10 mouse cellular contexts compared by ENCODE assay signal in the genomic region with DNA sequence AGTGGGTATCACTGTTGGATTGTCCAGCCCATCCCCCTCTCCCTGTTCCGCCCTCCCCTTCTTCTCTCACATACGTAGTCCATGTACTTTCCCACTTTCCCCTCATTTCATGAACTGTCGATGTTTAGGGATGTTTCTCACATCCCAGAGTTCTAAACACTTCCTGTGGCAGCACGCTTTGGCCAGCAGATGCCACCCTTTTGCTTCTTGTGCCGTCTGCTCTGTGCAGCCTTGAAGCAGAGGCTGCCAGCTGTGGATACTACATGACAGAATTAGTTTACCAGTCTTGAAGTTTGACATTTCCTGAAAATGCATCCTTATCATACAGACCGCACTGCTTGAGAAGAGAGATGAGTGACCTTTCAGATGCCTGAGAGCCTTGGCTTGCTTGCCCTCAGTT. TPM values are rescaled to one million over a fixed set of nuclear protein-coding genes. Genes with fewer than 3 reads are reported as not detected.
DNase-seq lines count a peak whose midpoint lies in the region; ATAC-seq and TF ChIP-seq lines count a peak whose summit lies in the region.
"Had no signal": no experiment of that assay in that cellular context is flagged by ENCODE, and none has a peak within 500 bp of the region (broad histone marks: within the 10 kb centered on the region; RNA-seq: fewer than 3 reads in every experiment).

No protein-coding gene starts in this region.

- H3K4me3 ChIP-seq in cerebellum, adult 2 months (replicated peaks; ENCODE audit: insufficient read depth, low read depth, low read length), result no peak overlapping the region
- no peak overlapping the region for H3K4me3 ChIP-seq in kidney, embryonic 16.5 days (ENCODE audit: low read length)
- H3K4me3 ChIP-seq in midbrain, embryonic 16.5 days (ENCODE audit: low read depth, low read length), result no peak overlapping the region

- intact Hi-C loops in left cerebral cortex, postnatal 36 days (cut with DNase I), result loop anchor here (5.0 to 10.0 kb wide), 2 partner anchors 210 to 253 kb away; a partner anchor contains a TSS

- H3K9ac ChIP-seq in kidney, embryonic 16.5 days (replicated peaks; ENCODE audit: low read length), result no peak overlapping the region
- no peak overlapping the region for H3K9ac ChIP-seq in midbrain, embryonic 16.5 days (ENCODE audit: low read depth, low read length)

- 71% methylated on average over 6 of the region's 6 CpGs for WGBS in cerebellum, adult 2 months
- 66% methylated on average over 6 of the region's 6 CpGs for WGBS in kidney, embryonic 16.5 days
- WGBS in midbrain, embryonic 16.5 days, result 51% methylated on average over 6 of the region's 6 CpGs

- ATAC-seq in kidney, embryonic 16.5 days (ENCODE audit: low FRiP score, low TSS enrichment), result 0 out of 2 replicates have a peak, but pooled peaks have one; percentile 4
- peak; percentile 76 for ATAC-seq in midbrain, embryonic 16.5 days

- H3K36me3 ChIP-seq in kidney, embryonic 16.5 days (ENCODE audit: insufficient read depth, low read length), result no peaks in the 10 kb centered on the region
- H3K36me3 ChIP-seq in midbrain, embryonic 16.5 days (ENCODE audit: control insufficient read depth, insufficient read depth, low read length), result no peaks in the 10 kb centered on the region

- no peak overlapping the region for H3K27ac ChIP-seq in cerebellum, adult 2 months (ENCODE audit: insufficient read depth, low read length)
- H3K27ac ChIP-seq in kidney, embryonic 16.5 days (ENCODE audit: low read length), result no peak overlapping the region
- no peak overlapping the region for H3K27ac ChIP-seq in midbrain, embryonic 16.5 days (ENCODE audit: low read length)

- H3K9me3 ChIP-seq in kidney, embryonic 16.5 days (ENCODE audit: low read length), result no peaks in the 10 kb centered on the region
- H3K9me3 ChIP-seq in midbrain, embryonic 16.5 days (replicated peaks; ENCODE audit: control insufficient read depth, low read length, poor library complexity, severe bottlenecking), result no peaks in the 10 kb centered on the region

- TF ChIP-seq POLR2A in cerebellum, adult 2 months (IDR thresholded peaks at IDR 0.05; ENCODE audit: borderline replicate concordance, insufficient read depth, low read length), result no peak

- DNase-seq in cerebellum, adult 2 months, result no peak
- DNase-seq in cerebellum, adult 11 months, result no peak
- DNase-seq in left cerebral cortex, adult 18-20 months (ENCODE audit: low spot score in 2 of 2), result peak; percentile 22 to 33
- DNase-seq in left cerebral cortex, postnatal 36 days (ENCODE audit: low spot score in 2 of 2), result no peak
- DNase-seq in thymus, postnatal 10 days (ENCODE audit: low spot score in 2 of 2), result no peak
- DNase-seq in gastrocnemius, adult 18-20 months (ENCODE audit: low spot score), result no peak

- peak; percentile 56 for TF ChIP-seq CTCF in cerebellum, adult 2 months (IDR thresholded peaks at IDR 0.05; ENCODE audit: borderline replicate concordance, insufficient read depth, low read depth, low read length)

- H3K4me1 ChIP-seq in cerebellum, adult 2 months (ENCODE audit: control insufficient read depth, insufficient read depth, low read length), result no peaks in the 10 kb centered on the region; the same call in 1 of the 2 replicates
- H3K4me1 ChIP-seq in kidney, embryonic 16.5 days (ENCODE audit: insufficient read depth, low read length), result peaks cover 20% of the 10 kb centered on the region; the same call in 1 of the 2 replicates
- peaks cover 16% of the 10 kb centered on the region; the same call in 1 of the 2 replicates for H3K4me1 ChIP-seq in midbrain, embryonic 16.5 days (ENCODE audit: control insufficient read depth, insufficient read depth, low read length)

- no peak overlapping the region for H3K4me2 ChIP-seq in kidney, embryonic 16.5 days (replicated peaks; ENCODE audit: low read depth, low read length)
- no peak overlapping the region for H3K4me2 ChIP-seq in midbrain, embryonic 16.5 days (ENCODE audit: low read length)

- H3K27me3 ChIP-seq in cerebellum, adult 2 months (ENCODE audit: control insufficient read depth, insufficient read depth, low read length), result no peaks in the 10 kb centered on the region
- no peaks in the 10 kb centered on the region for H3K27me3 ChIP-seq in kidney, embryonic 16.5 days (ENCODE audit: insufficient read depth, low read length)
- H3K27me3 ChIP-seq in midbrain, embryonic 16.5 days (ENCODE audit: control insufficient read depth, insufficient read depth, low read depth, low read length), result no peaks in the 10 kb centered on the region

RNA-seq across cellular contexts. Expression of a gene that starts 36.4 kb away (rescaled TPM):
- polyA plus RNA-seq in cerebellum, adult 2 months (2012; rRNA removed), result 2.3 TPM in 2 replicates
- 10 to 100 TPM; 21.8 to 23.2 TPM for total RNA-seq in left cerebral cortex, adult 18-20 months (2021)
- 10 to 100 TPM; 15.7 to 20.3 TPM for total RNA-seq in left cerebral cortex, postnatal 36 days (2021)
- polyA plus RNA-seq in kidney, embryonic 16.5 days (2015; fragmentation: Nextera tagmentation; extraction: Ambion mirVana), result 0.21 and 0.25 TPM in 2 replicates
- polyA plus RNA-seq in midbrain, embryonic 16.5 days (2015; fragmentation: Nextera tagmentation; extraction: Ambion mirVana), result 1.9 and 3.9 TPM in 2 replicates
- 1 to 10 TPM; 1.4 to 1.5 TPM for total RNA-seq in gastrocnemius, adult 18-20 months (2021)
- polyA plus RNA-seq: C2C12 had no signal

RNA-seq across cellular contexts. Expression of a gene that starts 48.0 kb away (rescaled TPM):
- not detected in 2 replicates for polyA plus RNA-seq in cerebellum, adult 2 months (2012; rRNA removed)
- total RNA-seq in left cerebral cortex, adult 18-20 months (2021), result not detected
- total RNA-seq in left cerebral cortex, postnatal 36 days (2021), result not detected
- polyA plus RNA-seq in kidney, embryonic 16.5 days (2015; fragmentation: Nextera tagmentation; extraction: Ambion mirVana), result not detected in 2 replicates
- polyA plus RNA-seq in midbrain, embryonic 16.5 days (2015; fragmentation: Nextera tagmentation; extraction: Ambion mirVana), result not detected in 2 replicates
- under 1 TPM in 1 of 2 experiments, not detected in 1; 0.11 TPM for total RNA-seq in gastrocnemius, adult 18-20 months (2021)
- polyA plus RNA-seq: C2C12; intestine, embryonic 14.5 days had no signal

RNA-seq across cellular contexts. Expression of a gene that starts 55.8 kb away (rescaled TPM):
- 0.15 TPM in 1 of 2 replicates, not detected in the other for polyA plus RNA-seq in cerebellum, adult 2 months (2012; rRNA removed)
- not detected for total RNA-seq in left cerebral cortex, adult 18-20 months (2021)
- total RNA-seq in left cerebral cortex, postnatal 36 days (2021), result not detected
- not detected in 2 replicates for polyA plus RNA-seq in kidney, embryonic 16.5 days (2015; fragmentation: Nextera tagmentation; extraction: Ambion mirVana)
- not detected in 2 replicates for polyA plus RNA-seq in midbrain, embryonic 16.5 days (2015; fragmentation: Nextera tagmentation; extraction: Ambion mirVana)
- not detected for total RNA-seq in gastrocnemius, adult 18-20 months (2021)
- polyA plus RNA-seq: C2C12; intestine, embryonic 14.5 days had no signal

Comparison
In these comparisons a context has a peak if more than half of its experiments do, and no peak if none do; other contexts are left out.
1. DNase-seq: peak in left cerebral cortex, adult 18-20 months (2 of 2); none in cerebellum, adult 2 months (0 of 2), cerebellum, adult 11 months (single experiment), left cerebral cortex, postnatal 36 days (0 of 2), thymus, postnatal 10 days (0 of 2) and gastrocnemius, adult 18-20 months (single experiment).
2. RNA of a gene that starts 36.4 kb away (total RNA-seq): 21.8 to 23.2 TPM in left cerebral cortex, adult 18-20 months and 15.7 to 20.3 TPM in left cerebral cortex, postnatal 36 days; 1.4 to 1.5 TPM in gastrocnemius, adult 18-20 months; every median in the first group is over 4 times any median in the second.